8 mouse cellular contexts compared by ENCODE assay signal in the genomic region with DNA sequence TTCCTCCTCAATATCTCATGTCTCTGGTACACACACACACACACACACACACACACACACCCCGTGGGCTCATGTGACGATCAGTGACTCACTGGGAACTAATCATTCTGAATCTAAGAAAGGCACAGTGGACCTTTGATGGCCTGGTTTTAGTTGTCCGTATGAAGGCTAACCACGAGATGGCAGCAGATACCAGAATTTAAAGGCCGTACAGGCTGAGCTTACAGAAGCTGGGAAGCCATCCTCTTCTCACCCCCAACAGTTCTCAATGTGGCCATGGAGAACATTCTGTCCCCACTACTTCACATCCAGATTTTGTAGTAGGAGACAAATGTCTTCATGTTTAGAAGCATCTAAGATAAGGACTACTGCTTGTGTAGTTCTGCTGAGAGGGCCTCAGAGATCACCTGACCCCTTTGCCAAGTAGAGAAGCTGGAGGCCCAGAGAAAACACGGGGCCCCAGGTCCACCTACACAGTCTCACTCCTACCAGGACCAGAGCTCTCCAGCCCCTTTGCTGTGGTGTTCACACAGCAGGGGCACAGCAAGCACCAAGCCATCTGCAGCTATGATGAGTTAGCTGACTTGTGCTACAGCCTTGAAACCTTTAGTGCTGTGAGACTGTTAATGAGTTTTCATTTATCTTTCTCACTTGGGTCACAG.
DNase-seq lines count a peak whose midpoint lies in the region; ATAC-seq and TF ChIP-seq lines count a peak whose summit lies in the region.

No protein-coding gene starts in this region.

- H3K4me1 ChIP-seq in bone marrow macrophage, adult 2 months (ENCODE audit: control insufficient read depth, insufficient read depth, low read length) = peaks cover 52% of the 10 kb centered on the region
- H3K4me1 ChIP-seq in heart, embryonic 12.5 days (replicated peaks) = peaks cover 66% of the 10 kb centered on the region
- H3K4me1 ChIP-seq in kidney, embryonic 16.5 days (ENCODE audit: insufficient read depth, low read length) = no peaks in the 10 kb centered on the region

- peak overlapping the region; percentile 80 for H3K27ac ChIP-seq in bone marrow macrophage, adult 2 months (ENCODE audit: insufficient read depth, low read depth, low read length)
- peak overlapping the region; percentile 86 for H3K27ac ChIP-seq in heart, embryonic 12.5 days (ENCODE audit: poor library complexity, severe bottlenecking)
- H3K27ac ChIP-seq in kidney, embryonic 16.5 days (ENCODE audit: low read length) = no peak overlapping the region

- peak; percentile 72 to 76 for DNase-seq in B cell, adult 2 months
- peak; percentile 54 for DNase-seq in liver
- DNase-seq in spleen, postnatal 4 days (ENCODE audit: low spot score in 2 of 2) = peak; percentile 53 to 76

- no peak overlapping the region for H3K4me3 ChIP-seq in bone marrow macrophage, adult 2 months (ENCODE audit: insufficient read depth, low read length)
- no peak overlapping the region for H3K4me3 ChIP-seq in heart, embryonic 12.5 days
- H3K4me3 ChIP-seq in kidney, embryonic 16.5 days (ENCODE audit: low read length) = no peak overlapping the region

- TF ChIP-seq CTCF in bone marrow macrophage, adult 2 months (IDR thresholded peaks at IDR 0.05; ENCODE audit: low read depth, low read length) = peak; percentile 27; the same call in 1 of the 2 replicates

- H3K9me3 ChIP-seq in heart, embryonic 12.5 days (replicated peaks) = no peaks in the 10 kb centered on the region
- H3K9me3 ChIP-seq in kidney, embryonic 16.5 days (ENCODE audit: low read length) = no peaks in the 10 kb centered on the region

- WGBS in heart, embryonic 12.5 days = 11% methylated on average over 6 of the region's 6 CpGs
- 17% methylated on average over 6 of the region's 6 CpGs for whole genome bisulfite sequencing in kidney, embryonic 16.5 days

- no peak for TF ChIP-seq POLR2A in bone marrow macrophage, adult 2 months (IDR thresholded peaks at IDR 0.05; ENCODE audit: borderline replicate concordance, low read depth, low read length)

- peak; percentile 74 for ATAC-seq in erythroblast, adult 5-6 weeks (replicated peaks; ENCODE audit: low FRiP score, poor library complexity, severe bottlenecking)
- 0 out of 2 replicates have a peak, but pooled peaks have one; percentile 17 for ATAC-seq in heart, embryonic 12.5 days (ENCODE audit: insufficient number of reproducible peaks, low FRiP score)
- peak; percentile 57; the same call in 1 of the 2 replicates for ATAC-seq in kidney, embryonic 16.5 days (ENCODE audit: low FRiP score, low TSS enrichment)
- ATAC-seq in monocyte, adult 5-6 weeks (replicated peaks; ENCODE audit: insufficient number of reproducible peaks, low FRiP score, low TSS enrichment, poor library complexity, severe bottlenecking) = peak; percentile 58

- H3K27me3 ChIP-seq in heart, embryonic 12.5 days (replicated peaks) = no peaks in the 10 kb centered on the region
- H3K27me3 ChIP-seq in kidney, embryonic 16.5 days (ENCODE audit: insufficient read depth, low read length) = no peaks in the 10 kb centered on the region

- no peak overlapping the region for H3K4me2 ChIP-seq in heart, embryonic 12.5 days
- no peak overlapping the region for H3K4me2 ChIP-seq in kidney, embryonic 16.5 days (replicated peaks; ENCODE audit: low read depth, low read length)

- H3K36me3 ChIP-seq in heart, embryonic 12.5 days = peaks cover 67% of the 10 kb centered on the region
- peaks cover 46% of the 10 kb centered on the region for H3K36me3 ChIP-seq in kidney, embryonic 16.5 days (ENCODE audit: insufficient read depth, low read length)

- peak overlapping the region; percentile 52 for H3K9ac ChIP-seq in heart, embryonic 12.5 days
- H3K9ac ChIP-seq in kidney, embryonic 16.5 days (replicated peaks; ENCODE audit: low read length) = no peak overlapping the region

Comparison
In these comparisons a context has a peak if more than half of its experiments do, and no peak if none do; other contexts are left out.
1. ATAC-seq: peak in every context shown above with its lines; median percentile 74 in erythroblast, adult 5-6 weeks; 58 in monocyte, adult 5-6 weeks; 57 in kidney, embryonic 16.5 days; 17 in heart, embryonic 12.5 days.